Mouse (Mus musculus) bone marrow macrophage, adult 2 months (primary cell): ENCODE measurements around the gene Igf1r.

Experiments
- CTCF ChIP-seq: IDR thresholded peaks from 2 replicates; pipeline ENCODE4 v1.5.1; 2012; ENCODE audit warnings: low read depth, mild to moderate bottlenecking, low read length, moderate library complexity
- POLR2A ChIP-seq: IDR thresholded peaks from 2 replicates; pipeline ENCODE4 v1.6.1; 2012; ENCODE audit warnings: mild to moderate bottlenecking, low read depth, low read length, borderline replicate concordance

DNA sequence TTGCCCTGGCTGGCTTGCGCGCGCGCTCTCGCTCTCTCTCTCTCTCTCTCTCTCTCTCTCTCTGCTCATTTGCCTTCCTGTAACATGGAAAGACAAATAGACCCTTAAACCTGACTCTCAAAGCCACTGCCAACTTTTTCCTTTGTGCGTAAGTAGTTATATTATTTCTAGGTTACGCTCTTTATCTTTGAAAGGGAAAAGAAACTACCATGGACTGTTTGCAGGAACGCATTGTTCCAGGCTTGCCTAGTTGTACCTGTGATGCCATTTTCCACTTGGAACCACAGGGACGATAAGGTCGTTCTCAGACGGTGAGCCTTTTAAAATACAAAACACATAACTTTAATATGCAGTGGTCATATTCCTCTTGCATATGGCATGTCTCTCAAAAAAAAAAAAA, 122.1 kb downstream of the Igf1r start:
- TF ChIP-seq POLR2A (no peak), CTCF (no peak)
